In genomic region chr7:71533109-71533508, GRCm38 (mm10) we compare ENCODE assay signal across 9 mouse cellular contexts.
DNase-seq lines count a peak whose midpoint lies in the region; ATAC-seq lines count a peak whose summit lies in the region.
"Had no signal": no experiment of that assay in that cellular context is flagged by ENCODE, and none has a peak within 500 bp of the region (broad histone marks: within the 10 kb centered on the region; RNA-seq: fewer than 3 reads in every experiment).

No protein-coding gene starts in this region.

- no peaks in the 10 kb centered on the region for H3K9me3 ChIP-seq in hindbrain, embryonic 13.5 days
- no peaks in the 10 kb centered on the region for H3K9me3 ChIP-seq in hindbrain, embryonic 12.5 days (replicated peaks)
- no peaks in the 10 kb centered on the region for H3K9me3 ChIP-seq in embryonic facial prominence, embryonic 15.5 days (replicated peaks)

- 50% methylated on average over 5 of the region's 5 CpGs for WGBS in hindbrain, embryonic 13.5 days
- 58% methylated on average over 5 of the region's 5 CpGs for whole genome bisulfite sequencing in hindbrain, embryonic 12.5 days
- WGBS in embryonic facial prominence, embryonic 15.5 days = 26% methylated on average over 5 of the region's 5 CpGs

- H3K4me1 ChIP-seq in hindbrain, embryonic 13.5 days (replicated peaks) = peaks cover 5% of the 10 kb centered on the region; the same call in 1 of the 2 replicates
- no peaks in the 10 kb centered on the region for H3K4me1 ChIP-seq in hindbrain, embryonic 12.5 days
- 0 out of 2 replicates have a peak, but pooled peaks cover 6% of the 10 kb centered on the region for H3K4me1 ChIP-seq in embryonic facial prominence, embryonic 15.5 days

- no peak overlapping the region for H3K4me3 ChIP-seq in hindbrain, embryonic 13.5 days
- no peak overlapping the region for H3K4me3 ChIP-seq in hindbrain, embryonic 12.5 days
- H3K4me3 ChIP-seq in embryonic facial prominence, embryonic 15.5 days (replicated peaks) = no peak overlapping the region

- ATAC-seq in hindbrain, embryonic 13.5 days (ENCODE audit: low FRiP score) = no peak; the same call in 1 of the 2 replicates
- ATAC-seq in hindbrain, embryonic 12.5 days (ENCODE audit: low FRiP score) = no peak
- 0 out of 2 replicates have a peak, but pooled peaks have one; percentile 39 for ATAC-seq in embryonic facial prominence, embryonic 15.5 days (ENCODE audit: insufficient number of reproducible peaks, low FRiP score, low TSS enrichment, low read depth)
- ATAC-seq in monocyte, adult 5-6 weeks (replicated peaks; ENCODE audit: insufficient number of reproducible peaks, low FRiP score, low TSS enrichment, poor library complexity, severe bottlenecking) = no peak

- H3K27ac ChIP-seq in hindbrain, embryonic 13.5 days = 0 out of 2 replicates have a peak overlapping the region, but pooled peaks have one; percentile 13
- no peak overlapping the region for H3K27ac ChIP-seq in hindbrain, embryonic 12.5 days
- H3K27ac ChIP-seq in embryonic facial prominence, embryonic 15.5 days (replicated peaks) = no peak overlapping the region

- H3K27me3 ChIP-seq in hindbrain, embryonic 13.5 days = no peaks in the 10 kb centered on the region
- H3K27me3 ChIP-seq in hindbrain, embryonic 12.5 days = no peaks in the 10 kb centered on the region
- H3K27me3 ChIP-seq in embryonic facial prominence, embryonic 15.5 days = no peaks in the 10 kb centered on the region

- H3K9ac ChIP-seq in hindbrain, embryonic 13.5 days = no peak overlapping the region
- H3K9ac ChIP-seq in hindbrain, embryonic 12.5 days = no peak overlapping the region
- H3K9ac ChIP-seq in embryonic facial prominence, embryonic 15.5 days = no peak overlapping the region

- no peak overlapping the region for H3K4me2 ChIP-seq in hindbrain, embryonic 13.5 days
- no peak overlapping the region for H3K4me2 ChIP-seq in hindbrain, embryonic 12.5 days (replicated peaks)
- H3K4me2 ChIP-seq in embryonic facial prominence, embryonic 15.5 days (replicated peaks) = no peak overlapping the region

- no peaks in the 10 kb centered on the region for H3K36me3 ChIP-seq in hindbrain, embryonic 13.5 days
- no peaks in the 10 kb centered on the region for H3K36me3 ChIP-seq in hindbrain, embryonic 12.5 days
- H3K36me3 ChIP-seq in embryonic facial prominence, embryonic 15.5 days = no peaks in the 10 kb centered on the region

- DNase-seq in Muller cell, postnatal 12 days (ENCODE audit: inconsistent ontology term) = peak; percentile 23
- DNase-seq in kidney, postnatal 4 days = peak; percentile 41 to 65
- DNase-seq in adrenal gland, postnatal 14 days = no peak
- DNase-seq in urinary bladder, postnatal 4 days (ENCODE audit: low spot score in 2 of 2) = no peak
- DNase-seq: thymus, adult 2 months had no signal

Comparison
In these comparisons a context has a peak if more than half of its experiments do, and no peak if none do; other contexts are left out.
1. DNase-seq: peak in Muller cell, postnatal 12 days (single experiment) and kidney, postnatal 4 days (2 of 2); none in adrenal gland, postnatal 14 days (single experiment) and urinary bladder, postnatal 4 days (0 of 2).